Comparison of ENCODE assay signal across 9 mouse cellular contexts in the genomic region with DNA sequence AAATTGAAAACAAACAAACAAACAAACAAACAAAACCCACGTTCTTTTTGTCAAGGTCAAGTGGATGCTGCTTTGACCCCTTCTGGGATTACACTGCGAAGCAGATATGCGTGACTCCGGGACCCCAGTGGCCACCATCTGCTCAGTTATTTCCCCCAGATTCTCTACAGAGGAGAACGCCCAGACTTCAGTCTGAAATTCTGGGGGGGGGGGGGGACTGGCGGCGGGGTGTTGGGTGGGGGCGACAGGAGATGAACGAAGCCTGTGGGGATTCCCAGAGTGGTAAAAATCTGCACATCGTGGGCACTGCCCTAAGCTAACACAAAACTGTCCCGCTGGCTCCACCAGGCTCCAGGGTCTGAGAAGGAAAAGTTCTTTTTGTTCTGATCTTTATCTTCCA. TPM values are rescaled to one million over a fixed set of nuclear protein-coding genes. Genes with fewer than 3 reads are reported as not detected.
DNase-seq lines count a peak whose midpoint lies in the region; ATAC-seq and TF ChIP-seq lines count a peak whose summit lies in the region.
"Had no signal": no experiment of that assay in that cellular context is flagged by ENCODE, and none has a peak within 500 bp of the region (broad histone marks: within the 10 kb centered on the region; RNA-seq: fewer than 3 reads in every experiment).

No protein-coding gene starts in this region.

- H3K4me2 ChIP-seq in midbrain, postnatal 0 days (ENCODE audit: low read depth, low read length, poor library complexity, severe bottlenecking), result no peak overlapping the region
- peak overlapping the region; percentile 91 for H3K4me2 ChIP-seq in limb, embryonic 12.5 days
- peak overlapping the region; percentile 96 for H3K4me2 ChIP-seq in stomach, embryonic 15.5 days

- no peaks in the 10 kb centered on the region for H3K36me3 ChIP-seq in midbrain, embryonic 10.5 days
- H3K36me3 ChIP-seq in midbrain, postnatal 0 days (ENCODE audit: insufficient read depth, low read length), result no peaks in the 10 kb centered on the region
- no peaks in the 10 kb centered on the region for H3K36me3 ChIP-seq in limb, embryonic 12.5 days
- no peaks in the 10 kb centered on the region for H3K36me3 ChIP-seq in stomach, embryonic 15.5 days

- ATAC-seq in midbrain, postnatal 0 days (ENCODE audit: low FRiP score), result no peak
- no peak for ATAC-seq in limb, embryonic 12.5 days (ENCODE audit: insufficient number of reproducible peaks, insufficient read depth, low FRiP score, low TSS enrichment, low read depth)
- no peak for ATAC-seq in stomach, embryonic 15.5 days (ENCODE audit: insufficient read depth, low FRiP score, low read depth)

- 6% methylated on average over 11 of the region's 11 CpGs for WGBS in midbrain, embryonic 10.5 days
- 5% methylated on average over 11 of the region's 11 CpGs for WGBS in midbrain, postnatal 0 days
- WGBS in limb, embryonic 12.5 days, result 4% methylated on average over 11 of the region's 11 CpGs
- WGBS in stomach, embryonic 15.5 days, result 5% methylated on average over 11 of the region's 11 CpGs

- peak overlapping the region; percentile 79 for H3K27ac ChIP-seq in gastrocnemius, adult 2 months
- H3K27ac ChIP-seq in midbrain, embryonic 10.5 days (replicated peaks), result no peak overlapping the region
- no peak overlapping the region for H3K27ac ChIP-seq in midbrain, postnatal 0 days (ENCODE audit: low read depth, low read length)
- H3K27ac ChIP-seq in limb, embryonic 12.5 days, result peak overlapping the region; percentile 75
- H3K27ac ChIP-seq in stomach, embryonic 15.5 days, result no peak overlapping the region

- intact Hi-C loops in gastrocnemius, adult 2 months (cut with DNase I), result loop anchor here (5.0 kb wide), 1 partner anchor 35 kb away; no protein-coding TSS in a partner anchor

- H3K4me3 ChIP-seq in gastrocnemius, adult 2 months, result peak overlapping the region; percentile 84
- H3K4me3 ChIP-seq in midbrain, embryonic 10.5 days, result peak overlapping the region; percentile 59
- no peak overlapping the region for H3K4me3 ChIP-seq in midbrain, postnatal 0 days (ENCODE audit: low read depth, low read length)
- peak overlapping the region; percentile 54 for H3K4me3 ChIP-seq in limb, embryonic 12.5 days (replicated peaks)
- peak overlapping the region; percentile 48 for H3K4me3 ChIP-seq in stomach, embryonic 15.5 days (replicated peaks)

- H3K27me3 ChIP-seq in midbrain, embryonic 10.5 days (ENCODE audit: low read depth, poor library complexity, severe bottlenecking), result peaks cover 84% of the 10 kb centered on the region
- H3K27me3 ChIP-seq in midbrain, postnatal 0 days (ENCODE audit: insufficient read depth, low read length), result peaks cover 34% of the 10 kb centered on the region
- H3K27me3 ChIP-seq in limb, embryonic 12.5 days, result peaks cover 71% of the 10 kb centered on the region
- H3K27me3 ChIP-seq in stomach, embryonic 15.5 days (replicated peaks), result peaks cover 43% of the 10 kb centered on the region

- peaks cover 30% of the 10 kb centered on the region for H3K4me1 ChIP-seq in midbrain, embryonic 10.5 days
- 0 out of 2 replicates have a peak, but pooled peaks cover 3% of the 10 kb centered on the region for H3K4me1 ChIP-seq in midbrain, postnatal 0 days (ENCODE audit: insufficient read depth, low read length)
- H3K4me1 ChIP-seq in limb, embryonic 12.5 days (replicated peaks), result peaks cover 39% of the 10 kb centered on the region
- H3K4me1 ChIP-seq in stomach, embryonic 15.5 days, result peaks cover 21% of the 10 kb centered on the region

- H3K9ac ChIP-seq in midbrain, postnatal 0 days (replicated peaks; ENCODE audit: low read length, poor library complexity, severe bottlenecking), result no peak overlapping the region
- no peak overlapping the region for H3K9ac ChIP-seq in limb, embryonic 12.5 days (replicated peaks)
- no peak overlapping the region for H3K9ac ChIP-seq in stomach, embryonic 15.5 days

- H3K9me3 ChIP-seq in midbrain, embryonic 10.5 days (replicated peaks), result no peaks in the 10 kb centered on the region
- H3K9me3 ChIP-seq in midbrain, postnatal 0 days (ENCODE audit: low read length), result no peaks in the 10 kb centered on the region
- no peaks in the 10 kb centered on the region for H3K9me3 ChIP-seq in limb, embryonic 12.5 days
- H3K9me3 ChIP-seq in stomach, embryonic 15.5 days, result no peaks in the 10 kb centered on the region

- no peak for TF ChIP-seq CTCF in gastrocnemius, adult 2 months (IDR thresholded peaks at IDR 0.05)
- TF ChIP-seq CTCF in midbrain, postnatal 0 days (IDR thresholded peaks at IDR 0.05), result no peak

- DNase-seq in gastrocnemius, adult 2 months, result no peak
- no peak for DNase-seq in gastrocnemius, postnatal 4 days (ENCODE audit: low spot score in 2 of 2)
- no peak for DNase-seq in midbrain, embryonic 10.5 days (ENCODE audit: low spot score)
- no peak for DNase-seq in midbrain, postnatal 0 days (ENCODE audit: low spot score)
- no peak for DNase-seq in adrenal gland, adult 2 months
- DNase-seq in adipocyte (ENCODE audit: low spot score), result no peak
- DNase-seq: cerebellum, adult 9-11 months had no signal

RNA-seq across cellular contexts. Expression of gene Tcf15, which starts 0.8 kb away (rescaled TPM):
- total RNA-seq in gastrocnemius, adult 2 months (2021), result 10 to 100 TPM; 14.9 to 22.8 TPM
- 10 to 100 TPM; 18.4 to 21.9 TPM for total RNA-seq in gastrocnemius, postnatal 4 days (2021)
- polyA plus RNA-seq in midbrain, embryonic 10.5 days (2016; fragmentation: Nextera tagmentation; extraction: Ambion mirVana), result 1.9 and 3.0 TPM in 2 replicates
- 2.7 TPM in 1 of 2 replicates, not detected in the other for total RNA-seq in midbrain, postnatal 0 days (2014; rRNA removed)
- 0.58 and 0.90 TPM in 2 replicates for polyA plus RNA-seq in midbrain, postnatal 0 days (2015; fragmentation: Nextera tagmentation; extraction: Ambion mirVana)
- 11.5 and 11.9 TPM in 2 replicates for polyA plus RNA-seq in limb, embryonic 12.5 days (2016; fragmentation: Nextera tagmentation; extraction: Ambion mirVana)
- polyA plus RNA-seq in stomach, embryonic 15.5 days (2015; fragmentation: Nextera tagmentation; extraction: Ambion mirVana), result 8.2 and 10.7 TPM in 2 replicates
- 1 to 10 TPM; 2.8 to 5.7 TPM for total RNA-seq in adrenal gland, adult 2 months (2021)
- polyA plus RNA-seq in adrenal gland, adult 2 months (2012; rRNA removed), result 19.0 and 32.0 TPM in 2 replicates

RNA-seq across cellular contexts. Expression of gene Srxn1, which starts 37.3 kb away (rescaled TPM):
- total RNA-seq in gastrocnemius, adult 2 months (2021), result 10 to 100 TPM; 24.3 to 28.7 TPM
- 10 to 100 TPM; 13.4 to 14.8 TPM for total RNA-seq in gastrocnemius, postnatal 4 days (2021)
- polyA plus RNA-seq in midbrain, embryonic 10.5 days (2016; fragmentation: Nextera tagmentation; extraction: Ambion mirVana), result 14.8 and 18.5 TPM in 2 replicates
- 24.5 and 46.1 TPM in 2 replicates for total RNA-seq in midbrain, postnatal 0 days (2014; rRNA removed)
- 24.8 and 29.5 TPM in 2 replicates for polyA plus RNA-seq in midbrain, postnatal 0 days (2015; fragmentation: Nextera tagmentation; extraction: Ambion mirVana)
- 7.5 and 8.6 TPM in 2 replicates for polyA plus RNA-seq in limb, embryonic 12.5 days (2016; fragmentation: Nextera tagmentation; extraction: Ambion mirVana)
- polyA plus RNA-seq in stomach, embryonic 15.5 days (2015; fragmentation: Nextera tagmentation; extraction: Ambion mirVana), result 12.2 and 12.7 TPM in 2 replicates
- 100 to 1,000 TPM; 188 to 772 TPM for total RNA-seq in adrenal gland, adult 2 months (2021)
- polyA plus RNA-seq in adrenal gland, adult 2 months (2012; rRNA removed), result 315 and 608 TPM in 2 replicates

Comparison
In these comparisons a context has a peak if more than half of its experiments do, and no peak if none do; other contexts are left out.
1. H3K27ac ChIP-seq: peak in gastrocnemius, adult 2 months (single experiment) and limb, embryonic 12.5 days (single experiment); none in midbrain, embryonic 10.5 days (single experiment), midbrain, postnatal 0 days (single experiment) and stomach, embryonic 15.5 days (single experiment).
2. RNA of gene Srxn1, which starts 37.3 kb away (polyA plus RNA-seq): 315 to 608 TPM in adrenal gland, adult 2 months; 24.8 to 29.5 TPM in midbrain, postnatal 0 days, 14.8 to 18.5 TPM in midbrain, embryonic 10.5 days, 12.2 to 12.7 TPM in stomach, embryonic 15.5 days and 7.5 to 8.6 TPM in limb, embryonic 12.5 days; every median in the first group is over 10 times any median in the second.